Mouse (Mus musculus) embryo, embryonic 10.5 days (tissue): ENCODE data around the gene Hif3a.

ENCODE experiments used
- DNase-seq: peaks from one replicate; pipeline ENCODE4 v3.0.0-alpha.2; 2015; ENCODE audit warnings: low spot score

The Hif3a gene

DNA sequence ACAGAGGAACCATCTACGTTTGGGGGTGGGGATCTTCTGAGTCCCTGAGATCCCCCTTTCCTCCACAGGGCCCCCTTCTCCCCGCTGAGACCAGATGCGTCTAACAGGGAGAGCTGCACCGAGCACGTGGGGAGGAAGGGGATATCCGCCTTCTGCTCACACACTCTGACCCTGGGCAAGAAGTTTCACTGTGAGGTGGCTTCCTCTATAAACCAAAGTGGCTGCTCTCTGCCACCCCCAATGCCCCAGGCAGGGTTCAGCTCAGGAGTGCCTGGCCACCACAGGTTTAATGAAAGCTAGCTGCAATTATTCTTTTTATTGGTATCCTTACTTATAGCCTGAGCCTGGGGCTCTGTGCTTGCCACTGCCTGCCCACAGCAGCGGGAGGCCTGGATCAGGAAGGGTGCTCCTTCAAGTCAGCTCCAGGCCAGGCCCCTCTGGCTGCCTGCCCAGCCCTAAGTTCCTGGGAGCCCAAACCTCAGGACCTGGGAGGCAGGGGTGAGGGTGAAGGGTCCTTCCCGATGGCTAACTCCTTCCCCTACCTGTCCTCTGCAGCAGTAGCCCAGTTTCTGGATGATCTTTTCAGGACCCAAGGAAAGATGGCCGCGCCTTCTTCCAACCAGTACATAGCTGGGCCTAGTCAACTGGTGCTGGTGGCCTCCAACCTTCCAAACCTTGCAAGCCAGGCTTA lies 37.3 kb downstream of the Hif3a start:
- no peak for DNase-seq

- no peak for DNase-seq
Observed at GRCm38 (mm10) chr7:17024141-17024540, 38.1 kb downstream of the Hif3a start.

DNA sequence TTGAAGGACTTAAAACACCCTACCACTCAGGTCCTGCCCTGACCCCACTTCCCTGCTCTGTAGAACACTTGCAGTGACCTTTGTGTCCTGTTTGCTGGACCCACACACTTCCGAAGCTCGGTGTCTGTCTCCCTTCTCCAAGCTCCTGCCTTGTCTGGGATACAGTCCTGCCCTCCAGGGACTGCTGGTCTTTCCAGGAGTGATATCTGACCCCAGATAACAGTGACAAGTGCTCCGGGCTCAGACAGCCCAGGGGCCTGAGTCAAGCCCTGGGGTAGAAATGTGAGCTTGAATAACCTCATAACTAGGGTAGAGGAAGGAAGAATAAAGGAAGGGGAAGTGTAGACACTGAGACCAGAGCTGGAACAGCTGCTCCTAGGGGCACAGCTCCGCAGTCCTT lies 38.5 kb downstream of the Hif3a start:
- no peak for DNase-seq

- DNase-seq, result no peak
Observed at GRCm38 (mm10) chr7:17022176-17022575, 40.1 kb downstream of the Hif3a start.

DNA sequence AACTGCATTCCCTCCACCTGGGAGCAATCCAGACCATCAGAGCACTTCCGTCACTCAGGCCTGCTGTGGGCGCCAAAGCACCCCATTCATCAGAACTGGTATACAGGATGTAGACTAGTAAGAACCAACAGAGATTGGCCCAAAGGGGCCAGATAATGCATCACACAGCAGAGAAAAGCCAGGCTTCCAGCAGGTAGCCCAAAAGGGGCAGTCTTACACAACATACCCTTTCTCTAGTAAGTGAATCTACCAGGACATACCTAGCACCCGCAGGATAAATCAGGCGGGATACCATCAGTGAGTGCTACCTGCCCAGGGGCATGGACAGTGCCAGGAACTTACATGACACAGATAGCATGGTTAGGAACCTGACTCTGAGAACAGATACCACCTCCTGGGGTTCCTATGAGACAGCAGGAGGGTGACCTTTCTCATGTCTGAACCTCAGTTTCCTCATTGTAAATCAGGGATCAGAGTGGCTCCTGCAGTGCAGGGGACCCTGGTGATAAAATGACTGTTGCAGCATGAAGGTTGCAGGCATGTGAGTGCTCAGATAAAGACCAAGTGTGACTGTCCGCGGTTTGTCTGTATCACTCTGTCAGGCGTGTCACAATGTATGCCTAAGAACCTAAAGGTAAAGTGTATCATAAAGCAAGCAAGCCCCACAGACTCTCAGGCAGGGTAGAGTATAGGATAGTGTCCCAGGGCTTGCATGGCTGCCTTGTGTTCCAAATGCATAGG lies 42.6 kb downstream of the Hif3a start:
- no peak for DNase-seq

DNA sequence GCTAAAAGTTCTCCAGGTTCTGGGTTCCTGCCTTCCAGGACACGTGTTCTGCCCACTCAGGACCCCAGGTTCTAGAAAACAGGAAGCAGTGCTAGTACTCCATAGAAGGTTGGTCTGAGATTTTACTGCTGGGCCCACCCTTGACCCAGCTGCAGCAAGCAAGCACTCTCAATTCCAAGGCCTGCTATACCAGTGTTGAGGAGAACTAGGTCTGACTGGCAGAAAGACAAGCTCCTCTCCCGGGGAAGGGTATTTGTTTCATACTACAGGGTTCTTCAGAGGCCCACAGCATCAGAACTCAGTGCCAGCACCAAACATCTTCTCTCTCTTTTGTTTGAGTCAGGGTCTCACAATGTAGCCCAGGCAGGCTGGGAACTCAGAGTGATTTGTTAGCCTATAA lies 44.3 kb downstream of the Hif3a start:
- DNase-seq, result no peak

GRCm38 (mm10) chr7:17017036-17017435 lies 45.2 kb downstream of the Hif3a start:
- DNase-seq, result no peak

- no peak for DNase-seq
Observed at GRCm38 (mm10) chr7:17015381-17015780, 46.8 kb downstream of the Hif3a start.

DNA sequence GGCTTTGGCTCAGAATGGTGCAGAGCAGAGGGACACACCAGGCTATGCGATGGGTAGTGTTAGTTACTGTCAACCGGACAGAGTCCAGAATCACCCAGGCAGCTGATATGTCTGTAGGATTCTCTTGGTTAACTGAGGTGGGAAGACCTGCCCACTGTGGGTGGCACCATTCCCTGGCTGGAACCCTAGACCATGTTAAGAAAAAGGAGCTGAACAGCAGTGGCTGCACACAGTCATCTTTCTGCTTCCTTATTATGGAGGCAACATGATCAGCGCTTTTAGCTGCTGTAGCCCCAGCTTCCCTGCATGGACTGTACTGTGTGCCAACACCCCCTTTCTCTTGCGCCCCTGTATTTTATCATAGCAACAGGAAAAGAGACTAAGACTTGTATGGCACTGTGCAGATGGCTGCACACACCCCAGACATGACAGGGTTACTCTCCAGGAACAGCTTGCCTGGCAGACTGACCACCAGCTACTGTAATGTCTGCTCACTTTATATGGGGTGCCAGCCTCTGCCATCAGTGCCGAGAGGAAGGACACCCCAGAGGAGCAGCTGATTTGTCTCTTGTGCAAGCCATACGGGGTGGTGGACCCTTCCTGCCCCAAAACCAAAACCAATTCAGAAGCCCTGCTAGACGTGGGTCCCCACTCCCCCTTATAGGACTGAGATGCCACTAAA lies 50.2 kb downstream of the Hif3a start:
- no peak for DNase-seq

DNA sequence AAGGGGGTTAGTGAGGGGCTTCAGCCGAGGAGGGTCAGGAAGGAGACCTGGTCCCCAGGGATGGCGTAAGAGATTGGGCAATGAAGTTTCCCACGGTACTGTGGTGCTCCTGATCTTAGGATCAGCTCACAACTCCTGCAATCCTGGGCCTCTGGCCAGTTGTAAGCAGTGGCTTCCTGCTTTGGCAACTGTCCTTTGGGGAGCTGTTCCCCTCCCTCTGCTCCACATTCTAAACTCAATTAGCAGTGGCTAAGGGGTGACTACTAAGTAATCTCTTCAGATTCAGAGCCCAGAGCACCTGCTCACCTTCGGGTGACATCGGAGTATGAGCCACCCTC lies 52.2 kb downstream of the Hif3a start:
- no peak for DNase-seq

- DNase-seq, result no peak
Observed at GRCm38 (mm10) chr7:17009326-17010009, 52.8 kb downstream of the Hif3a start.

DNA sequence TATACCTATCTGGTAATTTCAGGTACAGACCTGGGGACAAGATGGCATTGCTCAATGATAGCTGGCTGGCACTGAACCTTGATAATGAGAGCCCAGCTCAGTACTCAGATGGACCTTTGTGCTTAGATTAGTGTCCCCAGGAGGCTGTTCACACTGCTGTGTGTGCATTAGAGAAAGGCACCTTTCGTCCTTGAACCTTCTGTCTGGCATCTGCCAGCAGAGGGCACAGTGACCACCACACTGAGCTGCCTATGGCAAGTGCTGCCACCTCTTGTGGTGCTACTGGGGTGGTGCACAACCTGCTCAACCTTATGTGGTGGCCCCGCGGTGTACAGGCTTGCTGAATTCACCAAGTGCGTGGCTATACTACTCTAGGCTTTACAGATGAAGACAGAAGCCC lies 54.9 kb downstream of the Hif3a start:
- DNase-seq, result no peak

DNA sequence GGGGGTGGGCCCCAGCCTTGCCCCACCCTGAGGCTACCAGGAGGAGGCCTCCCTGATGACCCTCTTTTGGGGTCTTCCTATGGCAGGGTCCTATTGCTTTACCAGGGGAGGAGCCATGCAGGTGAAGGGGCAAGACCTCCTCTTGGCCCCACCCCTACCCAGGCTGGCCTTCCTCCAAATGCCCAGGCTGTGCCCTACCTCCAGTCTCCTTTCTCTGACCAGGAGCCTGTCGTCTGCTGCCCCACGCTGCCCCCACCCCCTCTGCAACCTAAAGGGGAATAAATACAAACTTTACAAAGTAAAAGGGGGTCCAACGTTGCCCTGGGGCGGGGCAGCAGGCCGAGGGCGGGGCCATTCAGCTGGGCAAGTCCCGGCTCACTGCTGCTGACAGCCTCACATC lies 57.5 kb downstream of the Hif3a start:
- no peak for DNase-seq

DNA sequence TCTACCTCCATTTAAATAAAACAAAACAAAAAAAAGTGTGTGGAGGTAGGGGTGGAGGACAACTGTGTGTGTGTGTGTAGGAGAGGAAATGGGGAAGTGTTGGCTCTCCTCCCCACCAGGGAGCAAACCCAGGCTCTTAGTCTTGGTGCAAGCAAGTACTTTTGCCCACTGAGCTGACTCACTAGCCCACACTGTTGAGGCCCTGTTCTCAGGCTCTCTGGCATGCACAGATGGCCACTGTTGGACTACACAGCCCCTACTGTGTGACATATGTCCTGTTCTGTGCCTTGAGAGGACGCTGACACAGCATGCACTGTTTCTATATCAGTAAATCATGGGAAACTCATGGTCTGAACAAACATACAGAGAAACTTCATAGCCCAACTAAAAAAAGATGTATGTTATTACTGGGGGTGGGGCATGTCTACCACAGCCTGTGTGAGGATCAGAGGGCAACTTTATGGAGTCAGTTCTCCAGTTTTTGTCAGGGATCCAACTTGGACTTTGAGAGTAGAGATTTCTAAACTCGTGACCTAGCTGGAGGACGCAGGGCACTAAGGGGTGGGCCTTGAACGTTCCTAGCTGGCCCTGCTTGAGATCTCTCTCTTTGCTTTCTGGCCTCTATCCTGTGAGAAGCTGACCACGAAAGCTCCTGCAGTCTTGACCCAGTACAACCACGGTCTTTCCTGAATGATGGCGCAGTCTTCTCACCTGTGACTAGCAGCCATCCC lies 58.8 kb downstream of the Hif3a start:
- no peak for DNase-seq

DNA sequence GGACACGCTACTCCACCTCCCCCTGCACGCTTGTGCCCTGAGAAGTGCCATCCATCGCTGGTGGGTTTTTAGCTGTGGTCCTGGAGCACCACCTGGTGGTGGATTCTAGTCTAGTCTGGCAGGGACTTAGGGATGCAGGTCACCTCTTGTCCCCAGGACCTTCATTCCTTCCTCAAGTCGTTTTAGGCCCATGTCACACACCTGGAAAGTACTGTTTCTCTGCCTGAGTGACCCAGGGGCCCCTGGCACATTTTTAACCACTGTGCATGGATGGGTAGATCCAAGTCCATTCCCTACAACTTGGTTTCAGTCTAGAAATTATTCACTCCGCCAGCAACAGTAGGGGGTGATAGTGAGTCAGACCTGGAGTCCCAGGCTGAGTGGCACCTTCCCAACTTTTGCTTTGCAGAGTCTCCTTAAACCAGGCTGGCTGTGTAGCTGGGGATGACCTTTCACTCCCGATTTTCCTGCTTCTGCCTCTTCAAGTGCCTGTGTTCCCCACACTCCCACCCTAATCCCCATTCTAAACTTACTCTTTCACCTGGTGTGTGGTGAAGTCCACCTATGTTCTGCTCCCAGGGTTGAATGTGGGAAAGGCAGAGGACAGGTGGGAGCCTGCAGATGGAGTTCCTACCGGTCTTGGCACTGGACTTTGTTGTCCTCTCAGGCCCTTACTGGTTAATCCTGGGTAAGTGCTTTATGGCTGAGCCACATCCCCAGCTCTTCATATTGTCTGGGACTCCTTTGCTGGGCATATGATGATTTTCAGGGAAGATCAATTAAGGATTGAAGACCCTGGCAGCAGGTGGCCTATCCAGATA lies 59.6 kb downstream of the Hif3a start:
- peak; percentile 91 for DNase-seq

GRCm38 (mm10) chr7:16999650-17000049 lies 62.6 kb downstream of the Hif3a start:
- peak; percentile 90 for DNase-seq

DNA sequence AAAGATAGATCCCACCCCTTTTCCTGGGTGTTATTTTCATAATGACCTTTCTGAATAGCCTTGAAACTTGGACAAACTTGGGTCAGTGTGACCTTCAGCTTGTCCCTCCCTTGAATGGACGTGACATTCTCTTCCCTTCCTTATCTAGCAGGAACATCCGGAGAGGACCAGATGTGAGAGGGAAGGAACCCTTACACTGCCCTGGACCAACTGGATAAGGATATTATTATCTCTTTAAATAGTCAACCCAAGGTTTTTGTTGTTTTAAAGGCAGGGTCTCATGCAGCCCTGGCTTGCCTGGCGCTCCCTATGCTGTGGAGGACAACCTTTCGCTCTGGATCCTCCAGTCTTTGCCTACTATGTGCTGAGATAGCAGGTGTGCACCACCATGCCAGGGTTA lies 63.0 kb downstream of the Hif3a start:
- no peak for DNase-seq

- no peak for DNase-seq
Observed at GRCm38 (mm10) chr7:16995345-16995744, 66.9 kb downstream of the Hif3a start.

GRCm38 (mm10) chr7:16994400-16994799 lies 67.8 kb downstream of the Hif3a start:
- peak; percentile 44 for DNase-seq

GRCm38 (mm10) chr7:16993651-16994399 lies 68.4 kb downstream of the Hif3a start:
- DNase-seq, result peak; percentile 92

DNA sequence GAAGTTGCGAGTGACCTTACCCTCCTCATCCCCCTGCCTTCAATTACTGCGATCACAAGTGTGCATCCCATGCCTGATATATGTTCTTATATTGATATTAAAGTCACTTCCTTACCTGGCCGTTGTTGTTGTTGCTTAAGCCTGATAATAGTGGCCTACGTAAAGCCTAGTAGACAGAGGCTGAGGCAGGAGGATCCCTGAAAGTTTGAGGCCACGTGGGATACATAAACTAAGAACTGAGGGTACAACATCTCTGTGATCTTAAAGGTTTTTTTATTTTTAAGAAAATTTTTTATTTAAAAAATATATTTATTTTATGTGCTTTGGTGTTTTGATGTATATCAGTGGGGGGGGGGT lies 69.8 kb downstream of the Hif3a start, which contains the start of gene Ccdc8:
Ccdc8 (plus strand) TSS at position 258 of the 357 bp plus-strand sequence.
- no peak for DNase-seq
